Mouse (Mus musculus): Measurements from ENCODE around the gene Gm10570.

- TF ChIP-seq CTCF (IDR thresholded peaks at IDR 0.05; ENCODE audit: low read depth) (peak; percentile 98), EP300 (IDR thresholded peaks at IDR 0.05; ENCODE audit: low read depth) (peak; percentile 90)
Observed at GRCm38 (mm10) chr4:130297123-130297529, 11.3 kb downstream of the Gm10570 start.
